Mouse (Mus musculus) ovary, postnatal 14 days (tissue): ENCODE measurements around the gene Gm42421.
A peak's percentile ranks its signal among the peaks of the same experiment; 100 is the strongest.

Experiments
- DNase-seq: peaks from one replicate; pipeline ENCODE4 v3.0.0; 2022; ENCODE audit warnings: low spot score

The Gm42421 gene

GRCm38 (mm10) chr5:143936156-143936555 lies 8.2 kb downstream of the Gm42421 start:
- DNase-seq: no peak

- no peak for DNase-seq
These were observed 13.6 kb downstream of the Gm42421 start for GRCm38 (mm10) chr5:143941588-143941987.

- DNase-seq: no peak
These were observed 15.5 kb downstream of the Gm42421 start for GRCm38 (mm10) chr5:143943231-143944125.

GRCm38 (mm10) chr5:143948361-143948760 lies 20.4 kb downstream of the Gm42421 start:
- DNase-seq: no peak

GRCm38 (mm10) chr5:143950016-143950415 lies 22.0 kb downstream of the Gm42421 start:
- no peak for DNase-seq

- no peak for DNase-seq
These were observed 29.1 kb downstream of the Gm42421 start for GRCm38 (mm10) chr5:143957101-143957500.

- DNase-seq: no peak
These were observed 31.6 kb downstream of the Gm42421 start for GRCm38 (mm10) chr5:143959551-143959950.

- no peak for DNase-seq
These were observed 33.2 kb downstream of the Gm42421 start for GRCm38 (mm10) chr5:143961176-143961575.

- no peak for DNase-seq
These were observed 37.8 kb downstream of the Gm42421 start for GRCm38 (mm10) chr5:143965586-143966345.

- no peak for DNase-seq
These were observed 38.7 kb downstream of the Gm42421 start for GRCm38 (mm10) chr5:143966671-143967070.

GRCm38 (mm10) chr5:143972628-143973027 lies 44.7 kb downstream of the Gm42421 start:
- DNase-seq: no peak

- DNase-seq: peak; percentile 47
These were observed 47.1 kb downstream of the Gm42421 start for GRCm38 (mm10) chr5:143974931-143975630.

- no peak for DNase-seq
These were observed 47.6 kb downstream of the Gm42421 start for GRCm38 (mm10) chr5:143975631-143975933.

GRCm38 (mm10) chr5:143976232-143976631 lies 48.3 kb downstream of the Gm42421 start:
- no peak for DNase-seq

GRCm38 (mm10) chr5:143976726-143977431 lies 48.9 kb downstream of the Gm42421 start:
- no peak for DNase-seq

- DNase-seq: no peak
These were observed 52.9 kb downstream of the Gm42421 start for GRCm38 (mm10) chr5:143980858-143981257.

GRCm38 (mm10) chr5:143982361-143982760 lies 54.4 kb downstream of the Gm42421 start:
- DNase-seq: no peak

- peak; percentile 9 for DNase-seq
These were observed 57.4 kb downstream of the Gm42421 start for GRCm38 (mm10) chr5:143985381-143985780.
